Mouse (Mus musculus): ENCODE data around the gene Grm1. TPM values are rescaled to one million over a fixed set of nuclear protein-coding genes. Genes with fewer than 3 reads are reported as not detected.

Grm1 gene
- polyA plus RNA-seq, 1 experiment from 2014 or later, result 0.09 TPM

- Histone ChIP-seq H3K36me3 (ENCODE audit: control insufficient read depth, insufficient read depth, low read length) (no peaks in the 10 kb centered on the region), H3K4me2 (ENCODE audit: low read depth, low read length) (no peak overlapping the region), H3K4me1 (ENCODE audit: control insufficient read depth, insufficient read depth, low read length) (no peaks in the 10 kb centered on the region), H3K9me3 (ENCODE audit: control insufficient read depth, low read length) (no peaks in the 10 kb centered on the region), H3K9ac (ENCODE audit: low read depth, low read length) (no peak overlapping the region), H3K4me3 (ENCODE audit: low read length) (no peak overlapping the region), H3K27ac (ENCODE audit: low read length) (no peak overlapping the region), H3K27me3 (replicated peaks; ENCODE audit: control insufficient read depth, insufficient read depth, low read length) (no peaks in the 10 kb centered on the region)
- ATAC-seq, result no peak
- WGBS, result 87% methylated on average over 2 of the region's 2 CpGs
Measured at GRCm38 (mm10) chr10:10929672-10930071, 152.5 kb downstream of the Grm1 start.

- Histone ChIP-seq H3K4me1 (ENCODE audit: control insufficient read depth, insufficient read depth, low read length) (no peaks in the 10 kb centered on the region), H3K36me3 (ENCODE audit: control insufficient read depth, insufficient read depth, low read length) (no peaks in the 10 kb centered on the region), H3K9ac (ENCODE audit: low read depth, low read length) (no peak overlapping the region), H3K4me3 (ENCODE audit: low read length) (no peak overlapping the region), H3K27ac (ENCODE audit: low read length) (no peak overlapping the region), H3K9me3 (ENCODE audit: control insufficient read depth, low read length) (no peaks in the 10 kb centered on the region), H3K27me3 (replicated peaks; ENCODE audit: control insufficient read depth, insufficient read depth, low read length) (no peaks in the 10 kb centered on the region), H3K4me2 (ENCODE audit: low read depth, low read length) (no peak overlapping the region)
- no peak for ATAC-seq
- 77% methylated on average over 5 of the region's 5 CpGs for WGBS
Measured at GRCm38 (mm10) chr10:10928798-10929366, 153.3 kb downstream of the Grm1 start.

GRCm38 (mm10) chr10:10917857-10918399, 164.2 kb downstream of the Grm1 start:
- Histone ChIP-seq H3K4me2 (ENCODE audit: low read depth, low read length) (no peak overlapping the region), H3K27me3 (replicated peaks; ENCODE audit: control insufficient read depth, insufficient read depth, low read length) (no peaks in the 10 kb centered on the region), H3K27ac (ENCODE audit: low read length) (no peak overlapping the region), H3K36me3 (ENCODE audit: control insufficient read depth, insufficient read depth, low read length) (no peaks in the 10 kb centered on the region), H3K4me3 (ENCODE audit: low read length) (no peak overlapping the region), H3K9ac (ENCODE audit: low read depth, low read length) (no peak overlapping the region), H3K4me1 (ENCODE audit: control insufficient read depth, insufficient read depth, low read length) (no peaks in the 10 kb centered on the region), H3K9me3 (ENCODE audit: control insufficient read depth, low read length) (no peaks in the 10 kb centered on the region)
- no peak for ATAC-seq
- 80% methylated on average over 7 of the region's 7 CpGs for WGBS

GRCm38 (mm10) chr10:10913621-10914020, 168.5 kb downstream of the Grm1 start:
- ATAC-seq, result no peak
- Histone ChIP-seq H3K27me3 (replicated peaks; ENCODE audit: control insufficient read depth, insufficient read depth, low read length) (no peaks in the 10 kb centered on the region), H3K9ac (ENCODE audit: low read depth, low read length) (no peak overlapping the region), H3K4me3 (ENCODE audit: low read length) (no peak overlapping the region), H3K9me3 (ENCODE audit: control insufficient read depth, low read length) (no peaks in the 10 kb centered on the region), H3K36me3 (ENCODE audit: control insufficient read depth, insufficient read depth, low read length) (no peaks in the 10 kb centered on the region), H3K4me1 (ENCODE audit: control insufficient read depth, insufficient read depth, low read length) (no peaks in the 10 kb centered on the region), H3K27ac (ENCODE audit: low read length) (no peak overlapping the region), H3K4me2 (ENCODE audit: low read depth, low read length) (no peak overlapping the region)
- 80% methylated on average over 4 of the region's 4 CpGs for WGBS

- no peak overlapping the region for H3K9ac ChIP-seq (ENCODE audit: low read depth, low read length)
- H3K4me3 ChIP-seq (ENCODE audit: low read length), result no peak overlapping the region
- no peaks in the 10 kb centered on the region for H3K27me3 ChIP-seq (replicated peaks; ENCODE audit: control insufficient read depth, insufficient read depth, low read length)
- WGBS, result 38% methylated on average over 1 of the region's 1 CpGs
- H3K36me3 ChIP-seq (ENCODE audit: control insufficient read depth, insufficient read depth, low read length), result no peaks in the 10 kb centered on the region
- no peak overlapping the region for H3K4me2 ChIP-seq (ENCODE audit: low read depth, low read length)
- H3K27ac ChIP-seq (ENCODE audit: low read length), result no peak overlapping the region
- H3K4me1 ChIP-seq (ENCODE audit: control insufficient read depth, insufficient read depth, low read length), result no peaks in the 10 kb centered on the region
- no peaks in the 10 kb centered on the region for H3K9me3 ChIP-seq (ENCODE audit: control insufficient read depth, low read length)
- no peak for ATAC-seq
Measured at GRCm38 (mm10) chr10:10890221-10890620, 191.9 kb downstream of the Grm1 start.

DNA sequence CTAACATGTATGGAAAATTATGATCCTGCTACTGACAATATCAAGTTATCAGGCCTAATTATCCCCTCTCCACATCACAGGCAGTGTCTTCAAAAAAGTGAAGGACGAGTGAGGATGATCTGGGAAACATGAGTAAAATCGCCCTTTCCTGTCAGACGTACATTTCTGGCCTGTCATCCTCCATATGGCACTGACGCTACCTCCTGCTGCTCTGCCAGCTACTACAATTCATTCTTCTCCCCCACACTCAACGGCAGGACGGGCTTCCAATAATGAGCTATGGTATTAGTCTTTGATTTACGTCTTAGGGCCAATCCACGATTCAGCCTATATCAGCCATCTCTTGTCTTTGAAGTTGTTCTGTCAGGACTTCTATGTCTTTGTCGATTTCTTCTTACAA, 193.6 kb downstream of the Grm1 start:
- Histone ChIP-seq H3K4me3 (ENCODE audit: low read length) (no peak overlapping the region), H3K27me3 (replicated peaks; ENCODE audit: control insufficient read depth, insufficient read depth, low read length) (no peaks in the 10 kb centered on the region), H3K27ac (ENCODE audit: low read length) (no peak overlapping the region), H3K9me3 (ENCODE audit: control insufficient read depth, low read length) (no peaks in the 10 kb centered on the region), H3K4me2 (ENCODE audit: low read depth, low read length) (no peak overlapping the region), H3K4me1 (ENCODE audit: control insufficient read depth, insufficient read depth, low read length) (no peaks in the 10 kb centered on the region), H3K36me3 (ENCODE audit: control insufficient read depth, insufficient read depth, low read length) (no peaks in the 10 kb centered on the region), H3K9ac (ENCODE audit: low read depth, low read length) (no peak overlapping the region)
- 66% methylated on average over 9 of the region's 9 CpGs for WGBS
- no peak for ATAC-seq

GRCm38 (mm10) chr10:10884992-10885391, 197.2 kb downstream of the Grm1 start:
- H3K9me3 ChIP-seq (ENCODE audit: control insufficient read depth, low read length), result no peaks in the 10 kb centered on the region
- ATAC-seq, result no peak
- no peak overlapping the region for H3K4me3 ChIP-seq (ENCODE audit: low read length)
- no peak overlapping the region for H3K4me2 ChIP-seq (ENCODE audit: low read depth, low read length)
- H3K27ac ChIP-seq (ENCODE audit: low read length), result no peak overlapping the region
- 27% methylated on average over 2 of the region's 2 CpGs for WGBS
- H3K27me3 ChIP-seq (replicated peaks; ENCODE audit: control insufficient read depth, insufficient read depth, low read length), result no peaks in the 10 kb centered on the region
- H3K4me1 ChIP-seq (ENCODE audit: control insufficient read depth, insufficient read depth, low read length), result no peaks in the 10 kb centered on the region
- H3K9ac ChIP-seq (ENCODE audit: low read depth, low read length), result no peak overlapping the region
- H3K36me3 ChIP-seq (ENCODE audit: control insufficient read depth, insufficient read depth, low read length), result no peaks in the 10 kb centered on the region

DNA sequence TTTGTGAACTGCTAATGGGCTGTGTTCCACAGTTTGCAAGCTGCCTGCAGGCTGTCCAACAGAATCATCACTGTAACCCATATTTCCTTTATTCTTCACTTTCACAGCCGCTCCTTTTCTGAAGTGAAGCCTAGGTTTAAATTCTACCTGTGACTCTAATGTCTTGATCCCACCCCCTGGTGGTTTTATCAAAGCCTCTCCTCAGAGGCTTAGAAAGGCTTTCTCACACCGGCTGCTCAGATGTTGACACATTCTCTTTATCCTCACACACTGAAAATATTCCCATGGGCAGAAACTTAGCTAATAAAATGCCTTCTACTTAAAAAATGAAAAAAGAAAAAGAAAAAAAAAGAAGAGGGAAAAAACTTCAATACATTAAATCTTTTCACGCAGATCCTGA, 210.0 kb downstream of the Grm1 start:
- no peak overlapping the region for H3K27ac ChIP-seq (ENCODE audit: low read length)
- H3K9me3 ChIP-seq (ENCODE audit: control insufficient read depth, low read length), result no peaks in the 10 kb centered on the region
- WGBS, result 41% methylated on average over 3 of the region's 3 CpGs
- H3K27me3 ChIP-seq (replicated peaks; ENCODE audit: control insufficient read depth, insufficient read depth, low read length), result no peaks in the 10 kb centered on the region
- H3K9ac ChIP-seq (ENCODE audit: low read depth, low read length), result no peak overlapping the region
- H3K36me3 ChIP-seq (ENCODE audit: control insufficient read depth, insufficient read depth, low read length), result no peaks in the 10 kb centered on the region
- H3K4me2 ChIP-seq (ENCODE audit: low read depth, low read length), result no peak overlapping the region
- no peak overlapping the region for H3K4me3 ChIP-seq (ENCODE audit: low read length)
- no peak for ATAC-seq
- no peaks in the 10 kb centered on the region for H3K4me1 ChIP-seq (ENCODE audit: control insufficient read depth, insufficient read depth, low read length)

GRCm38 (mm10) chr10:10870271-10870670, 211.9 kb downstream of the Grm1 start:
- Histone ChIP-seq H3K9ac (ENCODE audit: low read depth, low read length) (no peak overlapping the region), H3K4me1 (ENCODE audit: control insufficient read depth, insufficient read depth, low read length) (no peaks in the 10 kb centered on the region), H3K4me2 (ENCODE audit: low read depth, low read length) (no peak overlapping the region), H3K9me3 (ENCODE audit: control insufficient read depth, low read length) (no peaks in the 10 kb centered on the region), H3K27ac (ENCODE audit: low read length) (no peak overlapping the region), H3K36me3 (ENCODE audit: control insufficient read depth, insufficient read depth, low read length) (no peaks in the 10 kb centered on the region), H3K27me3 (replicated peaks; ENCODE audit: control insufficient read depth, insufficient read depth, low read length) (no peaks in the 10 kb centered on the region), H3K4me3 (ENCODE audit: low read length) (no peak overlapping the region)
- ATAC-seq, result no peak
- 83% methylated on average over 2 of the region's 2 CpGs for WGBS

DNA sequence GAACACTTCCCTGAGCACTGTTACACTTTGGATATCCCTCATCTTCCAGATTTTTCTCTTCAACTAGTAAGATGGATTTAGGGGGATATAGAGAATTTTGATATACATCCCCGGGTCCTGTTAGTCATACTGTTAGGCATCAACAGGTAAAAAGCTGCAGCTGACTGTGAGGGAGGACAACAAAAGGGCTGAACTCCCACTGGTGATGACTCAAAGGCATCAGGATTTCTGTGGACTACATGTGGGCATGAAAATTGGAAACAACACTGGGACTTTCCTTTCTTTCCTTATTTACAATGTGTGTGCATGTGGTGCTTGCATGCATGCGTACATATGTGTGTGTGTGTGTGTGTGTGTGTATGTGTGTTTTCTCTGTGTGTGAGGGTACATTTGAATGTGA, 215.9 kb downstream of the Grm1 start:
- Histone ChIP-seq H3K27me3 (replicated peaks; ENCODE audit: control insufficient read depth, insufficient read depth, low read length) (no peaks in the 10 kb centered on the region), H3K27ac (ENCODE audit: low read length) (no peak overlapping the region), H3K4me3 (ENCODE audit: low read length) (no peak overlapping the region), H3K4me2 (ENCODE audit: low read depth, low read length) (no peak overlapping the region), H3K36me3 (ENCODE audit: control insufficient read depth, insufficient read depth, low read length) (no peaks in the 10 kb centered on the region), H3K9me3 (ENCODE audit: control insufficient read depth, low read length) (no peaks in the 10 kb centered on the region), H3K4me1 (ENCODE audit: control insufficient read depth, insufficient read depth, low read length) (no peaks in the 10 kb centered on the region), H3K9ac (ENCODE audit: low read depth, low read length) (no peak overlapping the region)
- 79% methylated on average over 2 of the region's 2 CpGs for WGBS
- ATAC-seq, result no peak

All from intestine, embryonic 16.5 days (tissue).